Mouse (Mus musculus): ENCODE measurements around the gene B4galt2. TPM values are rescaled to one million over a fixed set of nuclear protein-coding genes. Genes with fewer than 3 reads are reported as not detected.

Gene B4galt2
- polyA plus RNA-seq, 1 experiment from 2014 or later = 27.2 TPM

DNA sequence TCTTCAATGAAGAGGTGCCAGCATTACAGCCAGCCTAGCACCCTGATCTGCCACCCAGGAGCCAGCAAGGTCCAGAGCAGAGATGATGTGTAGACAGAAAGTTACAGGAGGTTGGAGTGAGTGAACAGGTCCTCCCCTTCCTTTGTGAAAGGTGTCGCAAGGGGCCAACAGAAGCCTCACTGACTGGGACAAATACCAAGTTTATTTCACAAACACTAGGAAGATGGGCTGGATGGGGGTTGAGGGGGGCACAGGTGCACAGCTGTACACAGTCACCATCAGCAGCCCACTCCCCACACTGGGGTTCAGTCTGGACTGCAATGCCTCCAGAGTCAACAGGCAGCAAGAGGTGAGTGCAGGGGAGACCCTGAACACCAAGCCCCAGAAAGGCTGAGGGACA is 859 bp upstream of the B4galt2 start:
- Histone ChIP-seq H3K4me3 (peak overlapping the region; percentile 94), H3K27me3 (replicated peaks; ENCODE audit: low read depth, poor library complexity, severe bottlenecking) (no peaks in the 10 kb centered on the region), H3K36me3 (replicated peaks) (peaks cover 51% of the 10 kb centered on the region), H3K9me3 (no peaks in the 10 kb centered on the region), H3K27ac (replicated peaks) (no peak overlapping the region), H3K4me1 (peaks cover 65% of the 10 kb centered on the region)
- no peak for DNase-seq (ENCODE audit: low spot score)
- WGBS = 100% methylated on average over 1 of the region's 1 CpGs

- Histone ChIP-seq H3K36me3 (replicated peaks) (peaks cover 77% of the 10 kb centered on the region), H3K27ac (replicated peaks) (no peak overlapping the region), H3K27me3 (replicated peaks; ENCODE audit: low read depth, poor library complexity, severe bottlenecking) (no peaks in the 10 kb centered on the region), H3K9me3 (no peaks in the 10 kb centered on the region), H3K4me1 (peaks cover 31% of the 10 kb centered on the region), H3K4me3 (no peak overlapping the region)
- DNase-seq (ENCODE audit: low spot score) = no peak
- WGBS = 85% methylated on average over 5 of the region's 5 CpGs
These were observed 4.6 kb downstream of the B4galt2 start for GRCm38 (mm10) chr4:117878703-117879102.

DNA sequence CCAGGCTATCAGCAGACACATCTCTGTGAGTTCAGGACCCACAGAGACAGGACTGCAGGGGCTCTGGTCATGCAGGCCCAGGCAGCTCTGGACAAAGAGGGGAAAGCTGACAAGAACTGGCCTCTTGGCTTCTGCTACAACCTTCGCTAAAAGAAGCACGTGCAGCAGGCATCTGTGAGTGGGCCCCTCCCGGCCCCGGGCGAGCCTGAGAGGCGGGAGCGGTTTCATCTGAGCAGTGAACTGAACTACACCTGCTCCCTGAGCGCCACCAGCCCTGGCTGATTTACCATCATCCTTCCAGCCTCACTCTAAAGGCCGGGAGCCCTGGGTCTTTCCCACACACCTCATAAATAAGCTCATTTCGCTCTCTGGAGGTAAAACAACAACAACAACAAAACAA is 5.0 kb downstream of the B4galt2 start:
- DNase-seq (ENCODE audit: low spot score) = no peak
- Histone ChIP-seq H3K9me3 (no peaks in the 10 kb centered on the region), H3K27me3 (replicated peaks; ENCODE audit: low read depth, poor library complexity, severe bottlenecking) (no peaks in the 10 kb centered on the region), H3K36me3 (replicated peaks) (peaks cover 81% of the 10 kb centered on the region), H3K4me1 (peaks cover 29% of the 10 kb centered on the region), H3K4me3 (no peak overlapping the region), H3K27ac (replicated peaks) (no peak overlapping the region)
- WGBS = 76% methylated on average over 10 of the region's 10 CpGs

- Histone ChIP-seq H3K4me3 (no peak overlapping the region), H3K27me3 (replicated peaks; ENCODE audit: low read depth, poor library complexity, severe bottlenecking) (no peaks in the 10 kb centered on the region), H3K36me3 (replicated peaks) (peaks cover 56% of the 10 kb centered on the region), H3K9me3 (no peaks in the 10 kb centered on the region), H3K27ac (replicated peaks) (no peak overlapping the region), H3K4me1 (peaks cover 37% of the 10 kb centered on the region)
- WGBS = 89% methylated on average over 9 of the region's 9 CpGs
- DNase-seq (ENCODE audit: low spot score) = no peak
These were observed 9.7 kb downstream of the B4galt2 start for GRCm38 (mm10) chr4:117873615-117874014.

DNA sequence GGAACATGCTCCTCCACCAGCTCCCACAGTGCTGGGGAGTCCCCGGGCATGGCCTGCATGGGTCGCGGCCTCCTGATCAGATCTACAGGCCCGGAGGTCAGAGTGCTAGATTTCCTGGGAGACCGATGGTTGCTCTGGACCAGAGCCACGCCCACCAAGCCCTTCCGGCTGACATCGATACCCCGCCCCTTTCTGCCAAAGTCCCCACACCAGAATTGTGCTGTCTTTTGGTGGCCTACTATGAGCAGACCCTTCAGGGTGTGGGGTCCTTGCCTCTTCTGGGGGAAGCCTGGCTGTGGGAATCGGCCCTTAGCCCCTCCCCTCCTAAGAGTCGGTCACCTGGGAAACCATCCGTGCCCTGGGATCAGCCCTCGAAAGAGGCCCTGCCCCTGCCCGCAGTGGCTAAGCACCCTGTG is 10.8 kb downstream of the B4galt2 start, which contains the start of gene Ccdc24:
Gene Ccdc24 (minus strand): TSS at position 87 of the 416 bp plus-strand sequence.
- H3K36me3 ChIP-seq (replicated peaks) = peaks cover 44% of the 10 kb centered on the region
- H3K27ac ChIP-seq (replicated peaks) = peak within 1 kb of the TSS; percentile 2; the same call in 1 of the 2 replicates
- no peaks in the 10 kb centered on the region for H3K9me3 ChIP-seq
- WGBS = 8% methylated on average over 14 of the region's 14 CpGs
- DNase-seq (ENCODE audit: low spot score) = peak; percentile 47
- H3K4me1 ChIP-seq = peaks cover 45% of the 10 kb centered on the region
- H3K27me3 ChIP-seq (replicated peaks; ENCODE audit: low read depth, poor library complexity, severe bottlenecking) = peaks cover 10% of the 10 kb centered on the region
- peak within 1 kb of the TSS; percentile 39 for H3K4me3 ChIP-seq

- DNase-seq (ENCODE audit: low spot score) = no peak
- H3K27ac ChIP-seq (replicated peaks) = no peak overlapping the region
- H3K4me1 ChIP-seq = peaks cover 52% of the 10 kb centered on the region
- WGBS = 56% methylated on average over 7 of the region's 7 CpGs
- H3K27me3 ChIP-seq (replicated peaks; ENCODE audit: low read depth, poor library complexity, severe bottlenecking) = peaks cover 17% of the 10 kb centered on the region
- peaks cover 37% of the 10 kb centered on the region for H3K36me3 ChIP-seq (replicated peaks)
- no peaks in the 10 kb centered on the region for H3K9me3 ChIP-seq
- 0 out of 2 replicates have a peak overlapping the region, but pooled peaks have one; percentile 18 for H3K4me3 ChIP-seq
These were observed 11.5 kb downstream of the B4galt2 start for GRCm38 (mm10) chr4:117871787-117872186.

GRCm38 (mm10) chr4:117870437-117870836 is 12.8 kb downstream of the B4galt2 start:
- Histone ChIP-seq H3K27me3 (replicated peaks; ENCODE audit: low read depth, poor library complexity, severe bottlenecking) (peaks cover 18% of the 10 kb centered on the region), H3K27ac (replicated peaks) (no peak overlapping the region), H3K4me3 (no peak overlapping the region), H3K36me3 (replicated peaks) (peaks cover 25% of the 10 kb centered on the region), H3K9me3 (no peaks in the 10 kb centered on the region), H3K4me1 (peaks cover 62% of the 10 kb centered on the region)
- DNase-seq (ENCODE audit: low spot score) = no peak
- 59% methylated on average over 1 of the region's 1 CpGs for WGBS

DNA sequence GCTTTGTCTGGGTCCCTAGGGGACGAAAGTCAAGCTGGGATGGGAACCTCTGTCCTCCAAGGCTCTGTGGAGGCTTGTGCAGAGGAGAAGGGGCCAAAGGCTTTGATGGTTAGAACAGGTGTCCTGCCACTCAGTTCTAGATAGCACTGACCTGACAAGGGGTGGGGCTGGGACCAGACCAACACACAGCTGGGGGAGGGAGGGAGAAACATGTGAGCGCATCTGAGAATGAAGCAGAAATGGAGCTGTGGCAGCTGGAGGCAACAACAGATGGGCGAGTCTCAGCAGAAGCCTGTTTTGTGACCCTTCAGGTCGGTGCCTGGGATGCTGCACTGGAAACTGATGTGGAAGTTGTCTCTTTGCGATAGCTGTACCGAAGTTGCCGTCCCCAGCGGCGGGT is 14.0 kb downstream of the B4galt2 start:
- Histone ChIP-seq H3K27me3 (replicated peaks; ENCODE audit: low read depth, poor library complexity, severe bottlenecking) (peaks cover 18% of the 10 kb centered on the region), H3K36me3 (replicated peaks) (peaks cover 20% of the 10 kb centered on the region), H3K27ac (replicated peaks) (no peak overlapping the region), H3K4me3 (no peak overlapping the region), H3K4me1 (peaks cover 62% of the 10 kb centered on the region), H3K9me3 (no peaks in the 10 kb centered on the region)
- DNase-seq (ENCODE audit: low spot score) = no peak
- 79% methylated on average over 9 of the region's 9 CpGs for WGBS

GRCm38 (mm10) chr4:117867823-117868222 is 15.5 kb downstream of the B4galt2 start:
- Histone ChIP-seq H3K9me3 (no peaks in the 10 kb centered on the region), H3K4me1 (peaks cover 64% of the 10 kb centered on the region), H3K27ac (replicated peaks) (peak overlapping the region; percentile 51; the same call in 1 of the 2 replicates), H3K36me3 (replicated peaks) (peaks cover 11% of the 10 kb centered on the region; the same call in 1 of the 2 replicates), H3K4me3 (peak overlapping the region; percentile 28; the same call in 1 of the 2 replicates), H3K27me3 (replicated peaks; ENCODE audit: low read depth, poor library complexity, severe bottlenecking) (peaks cover 18% of the 10 kb centered on the region)
- peak; percentile 76 for DNase-seq (ENCODE audit: low spot score)
- WGBS = 19% methylated on average over 24 of the region's 24 CpGs

DNA sequence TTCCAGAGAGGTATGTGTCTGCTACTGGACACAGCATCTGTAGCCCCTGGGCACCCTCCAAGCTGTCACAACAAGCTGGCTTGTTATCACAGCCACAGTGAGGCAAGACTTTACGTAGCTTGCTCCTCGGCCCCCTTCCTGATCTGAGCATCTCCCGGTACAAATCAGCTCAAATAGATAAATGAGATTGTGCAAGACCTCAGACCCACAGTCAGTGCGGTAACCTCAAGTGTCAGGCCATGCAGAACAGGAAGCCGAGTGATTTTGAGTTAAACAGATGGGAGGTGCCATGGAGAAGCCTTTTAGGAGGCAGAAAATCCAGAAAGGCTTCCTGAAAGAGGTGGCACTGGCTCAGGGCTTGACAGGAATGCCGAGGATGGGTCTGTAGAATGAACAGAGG is 16.3 kb downstream of the B4galt2 start:
- WGBS = 77% methylated on average over 6 of the region's 6 CpGs
- Histone ChIP-seq H3K36me3 (replicated peaks) (peaks cover 11% of the 10 kb centered on the region; the same call in 1 of the 2 replicates), H3K4me3 (no peak overlapping the region), H3K27ac (replicated peaks) (no peak overlapping the region), H3K27me3 (replicated peaks; ENCODE audit: low read depth, poor library complexity, severe bottlenecking) (peaks cover 18% of the 10 kb centered on the region), H3K9me3 (no peaks in the 10 kb centered on the region), H3K4me1 (peaks cover 62% of the 10 kb centered on the region)
- no peak for DNase-seq (ENCODE audit: low spot score)

DNA sequence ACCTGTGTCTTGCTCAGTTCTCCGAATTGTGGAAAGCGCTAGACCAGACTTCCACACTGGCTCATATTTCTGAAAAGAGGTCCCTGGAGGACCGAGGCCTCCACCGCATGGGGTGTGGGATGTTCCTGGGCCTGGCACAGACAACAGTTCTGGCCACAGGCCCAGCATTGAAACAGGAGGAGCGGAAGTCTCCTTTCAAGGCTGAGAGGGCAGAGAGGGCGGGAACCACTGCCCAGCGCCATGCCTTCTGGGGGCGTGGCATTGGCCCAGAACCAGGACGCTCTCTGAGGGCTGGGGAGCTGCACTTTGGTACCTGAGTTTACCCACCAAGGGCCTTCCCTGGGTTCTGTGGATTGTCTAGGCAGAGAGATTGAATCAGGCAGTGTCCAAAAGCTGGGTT is 17.2 kb downstream of the B4galt2 start:
- 0 out of 2 replicates have a peak overlapping the region, but pooled peaks have one; percentile 24 for H3K27ac ChIP-seq (replicated peaks)

DNA sequence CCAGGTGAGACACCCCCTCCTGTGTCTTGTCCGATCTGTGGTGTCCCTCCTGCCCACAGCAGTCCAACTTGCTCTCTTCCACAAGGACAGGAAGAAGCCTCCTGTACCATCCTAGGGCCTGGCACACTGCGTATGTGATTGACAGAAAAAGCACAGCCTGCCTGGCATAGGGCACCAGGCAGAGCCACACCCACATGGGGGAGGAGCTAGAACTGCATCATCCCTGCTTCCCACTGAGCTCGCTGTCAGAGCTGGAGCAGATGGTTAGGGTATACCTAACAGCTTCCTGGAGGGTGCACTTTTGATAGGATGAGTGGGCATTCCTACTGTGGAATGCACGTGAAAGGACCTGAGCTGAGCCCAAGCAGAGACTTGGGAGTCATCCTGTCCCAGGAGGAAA is 20.5 kb downstream of the B4galt2 start:
- H3K9me3 ChIP-seq = no peaks in the 10 kb centered on the region
- 26% methylated on average over 4 of the region's 4 CpGs for WGBS

More for the DNA sequence above, 17.2 kb downstream of the B4galt2 start:
- Histone ChIP-seq H3K4me3 (no peak overlapping the region), H3K4me1 (peaks cover 55% of the 10 kb centered on the region), H3K27me3 (replicated peaks; ENCODE audit: low read depth, poor library complexity, severe bottlenecking) (peaks cover 18% of the 10 kb centered on the region), H3K36me3 (replicated peaks) (peaks cover 11% of the 10 kb centered on the region; the same call in 1 of the 2 replicates), H3K9me3 (no peaks in the 10 kb centered on the region)
- DNase-seq (ENCODE audit: low spot score) = no peak
- WGBS = 61% methylated on average over 9 of the region's 9 CpGs

DNA sequence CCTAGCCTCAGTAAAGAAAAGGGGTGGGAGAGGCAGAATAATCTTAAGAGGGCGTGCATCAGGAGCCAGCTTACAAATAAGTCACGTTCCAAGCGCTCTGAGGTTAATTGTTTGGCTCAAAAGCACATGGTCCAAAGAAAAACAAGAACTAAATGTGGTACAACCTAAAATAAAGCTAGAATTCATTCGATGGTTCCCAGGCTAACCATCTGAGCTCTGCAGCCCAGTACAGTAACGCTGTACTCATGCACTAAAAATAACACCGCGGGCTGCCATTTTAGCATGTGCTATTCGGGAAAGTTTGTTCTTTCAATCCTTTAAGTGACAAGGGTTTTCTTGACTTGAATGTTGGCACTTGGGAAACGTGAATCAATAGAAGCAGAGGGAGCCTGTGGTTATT is 22.7 kb downstream of the B4galt2 start:
- H3K9me3 ChIP-seq = no peaks in the 10 kb centered on the region
- DNase-seq (ENCODE audit: low spot score) = no peak
- 87% methylated on average over 9 of the region's 9 CpGs for WGBS

More for the DNA sequence above, 20.5 kb downstream of the B4galt2 start:
- no peak for DNase-seq (ENCODE audit: low spot score)
- Histone ChIP-seq H3K27me3 (replicated peaks; ENCODE audit: low read depth, poor library complexity, severe bottlenecking) (peaks cover 11% of the 10 kb centered on the region; the same call in 1 of the 2 replicates), H3K36me3 (replicated peaks) (peaks cover 11% of the 10 kb centered on the region), H3K27ac (replicated peaks) (no peak overlapping the region), H3K4me3 (no peak overlapping the region), H3K4me1 (peaks cover 36% of the 10 kb centered on the region)

More for the DNA sequence above, 22.7 kb downstream of the B4galt2 start:
- Histone ChIP-seq H3K27ac (replicated peaks) (no peak overlapping the region), H3K27me3 (replicated peaks; ENCODE audit: low read depth, poor library complexity, severe bottlenecking) (no peaks in the 10 kb centered on the region), H3K36me3 (replicated peaks) (peaks cover 24% of the 10 kb centered on the region), H3K4me3 (no peak overlapping the region), H3K4me1 (peaks cover 19% of the 10 kb centered on the region)

Measured in embryonic facial prominence, embryonic 10.5 days (tissue).